Mouse (Mus musculus) kidney, adult 2 months (tissue): Measurements from ENCODE around the gene Ccdc124.

Experiments used
- CTCF ChIP-seq: fragments of 200-500 bp; conservative IDR thresholded peaks from 2 replicates; pipeline ENCODE4 v1.5.1; 2011; ENCODE audit warnings: low read depth, mild to moderate bottlenecking, control low read depth, low read length, moderate library complexity, mixed read lengths; ENCODE audit not compliant: insufficient read depth, insufficient read length
- POLR2A ChIP-seq: fragments of 200-500 bp; IDR thresholded peaks from one replicate; pipeline ENCODE4 v1.6.1; 2011; ENCODE audit warnings: low read depth, low read length, control low read depth

DNA sequence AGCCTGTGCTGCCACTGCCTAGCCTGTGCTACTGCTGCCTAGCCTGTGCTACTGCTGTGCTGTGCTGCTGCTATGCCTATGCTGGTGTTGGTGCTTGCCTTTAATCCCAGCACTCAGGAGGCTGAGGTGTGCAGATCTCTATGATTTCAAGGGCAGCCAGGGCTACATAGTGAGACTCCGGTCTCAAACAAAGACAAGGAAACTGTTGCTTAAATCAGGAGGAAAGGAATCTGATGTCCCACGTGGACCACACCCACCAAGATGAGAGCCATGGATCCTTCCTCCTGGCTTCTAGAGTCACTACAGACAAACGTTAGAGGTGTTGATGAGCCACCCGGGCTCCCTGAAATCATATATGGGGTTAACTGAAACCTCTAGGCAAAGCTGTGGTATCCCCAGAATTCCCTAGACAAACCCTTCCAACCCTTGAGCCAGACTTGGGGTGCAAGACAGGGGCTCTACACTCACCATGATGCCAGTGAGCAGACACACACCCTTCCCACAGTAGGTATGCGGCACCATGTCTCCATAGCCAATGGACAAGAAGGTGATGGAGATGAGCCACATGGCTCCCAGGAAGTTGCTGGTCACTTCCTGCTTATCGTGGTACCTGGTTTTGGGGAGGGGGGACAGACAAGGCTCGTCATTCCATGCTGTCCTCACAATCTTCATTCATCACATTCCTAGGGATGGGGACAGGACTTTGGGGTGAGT lies 23.4 kb downstream of the Ccdc124 start:
- TF ChIP-seq CTCF (no peak), POLR2A (no peak)
